Mouse (Mus musculus) stomach, embryonic 14.5 days (tissue): ENCODE data around the gene Cela3a. TPM values are rescaled to one million over a fixed set of nuclear protein-coding genes. Genes with fewer than 3 reads are reported as not detected.
"Not testable (repeated sequence)": the region's sequence is repeated elsewhere in the genome, so short reads cannot be mapped to it uniquely, and the experiment has no call there.

Experiments
- ATAC-seq: fragments of 200-750 bp; cut with Nextera tagmentation; 2 replicates; pipeline ENCODE4 v1.8.0; 2017; ENCODE audit warnings: low read depth, moderate TSS enrichment; ENCODE audit not compliant: insufficient number of reproducible peaks, insufficient read depth, low FRiP score
- H3K27ac ChIP-seq: fragments of 300-500 bp; sonication (generic); 2 replicates; pipeline ENCODE4 v1.5.1; 2014; ENCODE audit warnings: mild to moderate bottlenecking, low read length, moderate library complexity, mixed read lengths
- H3K27me3 ChIP-seq: fragments of 300-500 bp; sonication (generic); 2 replicates; pipeline ENCODE4 v1.6.1; 2014; ENCODE audit warnings: low read length, control low read depth, mixed read lengths; ENCODE audit not compliant: control insufficient read depth, insufficient read depth
- H3K36me3 ChIP-seq: fragments of 300-500 bp; sonication (generic); 2 replicates; pipeline ENCODE4 v1.6.1; 2014; ENCODE audit warnings: mild to moderate bottlenecking, control low read depth, low read length, moderate library complexity, mixed read lengths; ENCODE audit not compliant: control insufficient read depth, insufficient read depth
- H3K4me1 ChIP-seq: fragments of 300-500 bp; sonication (generic); 2 replicates; pipeline ENCODE4 v1.6.1; 2014; ENCODE audit warnings: low read length, control low read depth, mixed read lengths; ENCODE audit not compliant: control insufficient read depth, insufficient read depth
- H3K4me2 ChIP-seq: fragments of 300-500 bp; sonication (generic); replicated peaks from 2 replicates; pipeline ENCODE4 v1.6.1; 2014; ENCODE audit warnings: low read depth, low read length, control low read depth
- H3K4me3 ChIP-seq: fragments of 300-500 bp; sonication (generic); 2 replicates; pipeline ENCODE4 v1.5.1; 2014; ENCODE audit warnings: low read depth, low read length, control low read depth
- H3K9ac ChIP-seq: fragments of 300-500 bp; sonication (generic); replicated peaks from 2 replicates; pipeline ENCODE4 v1.6.1; 2014; ENCODE audit warnings: low read depth, mild to moderate bottlenecking, control low read depth, low read length, moderate library complexity, mixed read lengths
- H3K9me3 ChIP-seq: fragments of 300-500 bp; sonication (generic); 2 replicates; pipeline ENCODE4 v1.6.1; 2016; ENCODE audit warnings: low read depth, low read length, control low read depth; ENCODE audit not compliant: control insufficient read depth
- WGBS: fragments of 180-500 bp; shearing (Covaris S2); extraction: QIAGEN DNeasy Blood & Tissue Kit; methylation state at CpG from one replicate; pipeline ENCODE4 v1.1.7; 2014; 5-methylcytosine and 5-hydroxymethylcytosine counted together
- polyA plus RNA-seq: library from polyadenylated mRNA; unstranded; fragments of >200 nt; fragmentation: Nextera tagmentation; extraction: Ambion mirVana; gene quantifications from 2 replicates; pipeline ENCODE4 v1.2.1, GENCODE M21; 2014

Cela3a gene
- polyA plus RNA-seq, 1 experiment from 2014 or later = not detected

- no peaks in the 10 kb centered on the region for H3K36me3 ChIP-seq
- no peak for ATAC-seq
- H3K9me3 ChIP-seq = no peaks in the 10 kb centered on the region; the same call in 1 of the 2 replicates
- H3K4me2 ChIP-seq = no peak overlapping the region
- H3K4me3 ChIP-seq = no peak overlapping the region
- no peak overlapping the region for H3K9ac ChIP-seq
- 83% methylated on average over 8 of the region's 8 CpGs for WGBS
- no peaks in the 10 kb centered on the region for H3K27me3 ChIP-seq
- H3K4me1 ChIP-seq = no peaks in the 10 kb centered on the region
- no peak overlapping the region for H3K27ac ChIP-seq
Measured at GRCm38 (mm10) chr4:137436979-137437669, 27.5 kb upstream of the Cela3a start.

GRCm38 (mm10) chr4:137432700-137433550 is 23.3 kb upstream of the Cela3a start:
- H3K36me3 ChIP-seq, H3K27ac ChIP-seq, H3K9me3 ChIP-seq, ATAC-seq, H3K27me3 ChIP-seq, H3K9ac ChIP-seq, H3K4me1 ChIP-seq, H3K4me3 ChIP-seq, H3K4me2 ChIP-seq: not testable (repeated sequence)
- 53% methylated on average over 10 of the region's 10 CpGs for WGBS

- no peak within 1 kb of the TSS for H3K27ac ChIP-seq
- H3K4me1 ChIP-seq = no peaks in the 10 kb centered on the region
- H3K27me3 ChIP-seq = no peaks in the 10 kb centered on the region
- no peaks in the 10 kb centered on the region for H3K9me3 ChIP-seq
- H3K4me3 ChIP-seq = no peak within 1 kb of the TSS
- no peak within 1 kb of the TSS for H3K9ac ChIP-seq
- 85% methylated on average over 4 of the region's 4 CpGs for WGBS
- ATAC-seq = no peak
- H3K4me2 ChIP-seq = no peak within 1 kb of the TSS
- H3K36me3 ChIP-seq = no peaks in the 10 kb centered on the region
Measured at GRCm38 (mm10) chr4:137430502-137430901, 20.9 kb upstream of the Cela3a start, which contains the start of gene Cela3b. Gene Cela3b (minus strand): TSS chr4:137430540.

- Histone ChIP-seq H3K9me3 (no peaks in the 10 kb centered on the region), H3K27me3 (no peaks in the 10 kb centered on the region), H3K36me3 (no peaks in the 10 kb centered on the region), H3K4me3 (no peak overlapping the region), H3K4me2 (no peak overlapping the region), H3K27ac (no peak overlapping the region), H3K9ac (no peak overlapping the region), H3K4me1 (no peaks in the 10 kb centered on the region)
- 70% methylated on average over 11 of the region's 11 CpGs for WGBS
- no peak for ATAC-seq
Measured at GRCm38 (mm10) chr4:137417712-137418564, 8.3 kb upstream of the Cela3a start.

- Histone ChIP-seq H3K27ac (no peak overlapping the region), H3K27me3 (no peaks in the 10 kb centered on the region), H3K4me3 (no peak overlapping the region), H3K4me1 (no peaks in the 10 kb centered on the region), H3K36me3 (no peaks in the 10 kb centered on the region), H3K9ac (no peak overlapping the region), H3K4me2 (no peak overlapping the region), H3K9me3 (no peaks in the 10 kb centered on the region)
- no peak for ATAC-seq
- WGBS = 44% methylated on average over 1 of the region's 1 CpGs
Measured at GRCm38 (mm10) chr4:137414936-137415335, 5.3 kb upstream of the Cela3a start.

GRCm38 (mm10) chr4:137412185-137412709 is 2.7 kb upstream of the Cela3a start:
- ATAC-seq, H3K9ac ChIP-seq, H3K4me1 ChIP-seq, H3K36me3 ChIP-seq, H3K4me2 ChIP-seq, H3K4me3 ChIP-seq, H3K27ac ChIP-seq, H3K27me3 ChIP-seq, H3K9me3 ChIP-seq: not testable (repeated sequence)
- 55% methylated on average over 7 of the region's 7 CpGs for WGBS

- no peaks in the 10 kb centered on the region for H3K9me3 ChIP-seq
- H3K4me1 ChIP-seq = no peaks in the 10 kb centered on the region
- 94% methylated on average over 3 of the region's 3 CpGs for WGBS
- H3K4me2 ChIP-seq = no peak overlapping the region
- no peak overlapping the region for H3K27ac ChIP-seq
- H3K4me3 ChIP-seq = no peak overlapping the region
- no peaks in the 10 kb centered on the region for H3K27me3 ChIP-seq
- H3K36me3 ChIP-seq = no peaks in the 10 kb centered on the region
- H3K9ac ChIP-seq = no peak overlapping the region
- ATAC-seq = no peak
Measured at GRCm38 (mm10) chr4:137405571-137405970, 4.0 kb downstream of the Cela3a start.
